Mouse (Mus musculus): ENCODE measurements around the gene Leo1.

DNA sequence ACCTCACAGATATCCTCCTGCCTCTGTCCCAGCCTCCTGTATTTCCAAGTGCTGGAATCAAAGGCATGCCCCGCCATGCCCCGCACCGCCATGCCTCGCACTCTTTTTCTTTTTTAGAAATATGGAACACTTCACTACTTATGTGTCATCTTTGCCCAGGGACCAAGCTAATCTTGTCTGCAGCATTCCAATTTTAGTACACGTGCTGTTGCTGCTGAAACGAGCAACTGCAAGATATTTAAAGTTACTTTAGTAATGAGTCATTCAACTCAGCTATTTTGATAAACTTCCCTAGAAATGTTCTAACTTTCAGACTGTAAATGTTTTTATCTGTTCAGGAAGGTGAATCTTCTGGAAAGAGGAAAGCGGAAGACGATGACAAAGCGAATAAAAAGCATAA, 24.5 kb downstream of the Leo1 start:
- no peak for TF ChIP-seq POLR2A (IDR thresholded peaks at IDR 0.05; ENCODE audit: extremely low read depth, insufficient read depth, low read length)
- no peak for TF ChIP-seq CTCF (IDR thresholded peaks at IDR 0.05; ENCODE audit: low read depth, low read length)

Measured in liver, adult 2 months (tissue).